Mouse (Mus musculus) CH12.LX (cell line): Measurements from ENCODE around the gene Dedd. TPM values are rescaled to one million over a fixed set of nuclear protein-coding genes. Genes with fewer than 3 reads are reported as not detected.

Source experiments
- DNase-seq: peaks from one replicate; pipeline ENCODE4 v3.0.0-alpha.2; 2013; ENCODE audit errors: extremely low read depth
- H3K27ac ChIP-seq: 2 replicates; pipeline ENCODE4 v1.5.1; 2012; ENCODE audit warnings: low read depth, mild to moderate bottlenecking, control low read depth, moderate library complexity; ENCODE audit not compliant: insufficient read depth
- H3K27me3 ChIP-seq: replicated peaks from 2 replicates; pipeline ENCODE3; 2012; ENCODE audit warnings: inconsistent platforms
- H3K36me3 ChIP-seq, 2 experiments: replicated peaks in 1 of 2; 2 replicates each; pipeline versions ENCODE3 to v1.6.1; 2012; ENCODE audit warnings: inconsistent platforms in 1 of 2, low read length in 1 of 2, mild to moderate bottlenecking in 1 of 2, mixed read lengths in 1 of 2, moderate library complexity in 1 of 2; ENCODE audit not compliant: control insufficient read depth in 1 of 2, insufficient read depth in 1 of 2
- H3K4me1 ChIP-seq, 2 experiments: 2 replicates each; pipeline ENCODE4 v1.6.1; 2012; ENCODE audit warnings: inconsistent platforms in 1 of 2, moderate library complexity in 1 of 2; ENCODE audit not compliant: insufficient read depth in 2 of 2, control insufficient read depth in 1 of 2
- H3K4me2 ChIP-seq: 2 replicates; pipeline ENCODE4 v1.6.1; 2012; ENCODE audit warnings: low read depth, mild to moderate bottlenecking, control low read depth; ENCODE audit not compliant: poor library complexity, insufficient read depth, severe bottlenecking
- H3K4me3 ChIP-seq, 3 experiments: fragments of 150-350 bp in 1 of 3; sonication (generic) in 1 of 3; replicated peaks in 1 of 3; 2 replicates each; pipeline versions ENCODE3 to v1.5.1; 2011 to 2012; ENCODE audit warnings: low read depth in 2 of 3, low read length in 2 of 3, mild to moderate bottlenecking in 2 of 3, moderate library complexity in 2 of 3, control low read depth in 1 of 3, improper control_type of control experiment in 1 of 3, inconsistent platforms in 1 of 3, mixed read lengths in 1 of 3; ENCODE audit not compliant: poor library complexity in 1 of 3
- H3K79me2 ChIP-seq: replicated peaks from 2 replicates; pipeline ENCODE4 v1.6.1; 2012; ENCODE audit warnings: mild to moderate bottlenecking, moderate library complexity; ENCODE audit not compliant: control insufficient read depth, poor library complexity, insufficient read depth, severe bottlenecking; ENCODE audit errors: extremely low read depth
- H3K9ac ChIP-seq: 2 replicates; pipeline ENCODE4 v1.6.1; 2012; ENCODE audit warnings: low read depth, mild to moderate bottlenecking, control low read depth, moderate library complexity; ENCODE audit not compliant: insufficient read depth
- H3K9me3 ChIP-seq: replicated peaks from 2 replicates; pipeline ENCODE3; 2012; ENCODE audit warnings: low read length, inconsistent platforms, mixed read lengths
- BHLHE40 ChIP-seq: IDR thresholded peaks from 2 replicates; pipeline ENCODE4 v1.6.1; 2011; ENCODE audit warnings: mild to moderate bottlenecking, low read depth, low read length, improper control_type of control experiment
- CHD1 ChIP-seq: IDR thresholded peaks from 2 replicates; pipeline ENCODE4 v1.6.1; 2012; ENCODE audit warnings: low read depth, low read length, improper control_type of control experiment, inconsistent platforms
- CHD2 ChIP-seq: IDR thresholded peaks from 2 replicates; pipeline ENCODE4 v1.6.1; 2011; ENCODE audit warnings: low read length, improper control_type of control experiment
- CTCF ChIP-seq, 2 experiments: IDR thresholded peaks in 1 of 2; conservative IDR thresholded peaks in 1 of 2; 2 replicates each; pipeline ENCODE4 v1.5.1; 2011 to 2012; ENCODE audit warnings: low read depth in 2 of 2, low read length in 2 of 2, improper control_type of control experiment in 1 of 2, inconsistent platforms in 1 of 2, mild to moderate bottlenecking in 1 of 2, moderate library complexity in 1 of 2
- JUND ChIP-seq: conservative IDR thresholded peaks from 2 replicates; pipeline ENCODE4 v1.6.1; 2011; ENCODE audit warnings: low read depth, low read length, improper control_type of control experiment
- MAZ ChIP-seq: IDR thresholded peaks from 2 replicates; pipeline ENCODE4 v1.6.1; 2012; ENCODE audit warnings: low read depth, mild to moderate bottlenecking, inconsistent platforms, low read length, improper control_type of control experiment, moderate library complexity
- MEF2A ChIP-seq: IDR thresholded peaks from 2 replicates; pipeline ENCODE4 v1.6.1; 2014; ENCODE audit warnings: low read depth, mild to moderate bottlenecking, inconsistent platforms, low read length, improper control_type of control experiment, borderline replicate concordance
- NRF1 ChIP-seq: IDR thresholded peaks from 2 replicates; pipeline ENCODE4 v1.6.1; 2014; ENCODE audit warnings: low read depth, mild to moderate bottlenecking, inconsistent platforms, low read length, improper control_type of control experiment, moderate library complexity
- POLR2AphosphoS2 ChIP-seq: IDR thresholded peaks from 2 replicates; pipeline ENCODE4 v1.6.1; 2011; ENCODE audit warnings: low read depth, low read length, improper control_type of control experiment
- TCF12 ChIP-seq: IDR thresholded peaks from 2 replicates; pipeline ENCODE4 v1.6.1; 2014; ENCODE audit warnings: low read depth, mild to moderate bottlenecking, inconsistent platforms, low read length, improper control_type of control experiment
- USF2 ChIP-seq: conservative IDR thresholded peaks from 2 replicates; pipeline ENCODE4 v1.6.1; 2011; ENCODE audit warnings: low read depth, low read length, improper control_type of control experiment
- ZC3H11A ChIP-seq: IDR thresholded peaks from 2 replicates; pipeline ENCODE4 v1.6.1; 2012; ENCODE audit warnings: low read depth, mild to moderate bottlenecking, inconsistent platforms, low read length, improper control_type of control experiment
- ZKSCAN1 ChIP-seq: IDR thresholded peaks from 2 replicates; pipeline ENCODE4 v1.6.1; 2012; ENCODE audit warnings: low read depth, inconsistent platforms, low read length, improper control_type of control experiment, borderline replicate concordance
- ZNF384 ChIP-seq: IDR thresholded peaks from 2 replicates; pipeline ENCODE4 v1.6.1; 2012; ENCODE audit warnings: low read depth, low read length, improper control_type of control experiment, inconsistent platforms
- dilution Hi-C: fragments of 300-500 bp; cut with MboI; formaldehyde crosslinking; loops from 2 replicates; pipeline ENCODE4 v1.14.3; 2020; ENCODE audit warnings: low sequenced_read_pairs; ENCODE audit not compliant: extremely low pct_unique_long_range_greater_than_20kb, extremely low pct_ligation_motif_present
- in situ Hi-C: fragments of 300-500 bp; cut with MboI; formaldehyde crosslinking; loops from 3 replicates; pipeline ENCODE4 v1.14.3; 2019; ENCODE audit warnings: low sequenced_read_pairs, low pct_ligation_motif_present, low pct_unique_long_range_greater_than_20kb, mixed read lengths
- polyA plus RNA-seq: library from polyadenylated mRNA; unstranded; fragments of >175 nt; gene quantifications from 2 replicates; pipeline ENCODE4 v1.2.1, GENCODE M21; 2012; ENCODE audit warnings: low read depth; ENCODE audit not compliant: insufficient read length
- total RNA-seq, 2 experiments: library from RNA; depleted of rRNA; stranded (reverse); fragments of 300-350 nt in 1 of 2; fragments of >200 nt in 1 of 2; gene quantifications; 2 replicates each; pipeline ENCODE4 v1.2.3; 2012 to 2014

Gene Dedd
- total and polyA plus RNA-seq, 3 experiments = 14.5 to 34.5 (median 21.5) TPM

GRCm38 (mm10) chr1:171330216-171330560 lies 1.2 kb downstream of the Dedd start:
- Histone ChIP-seq H3K4me2 (peak overlapping the region; percentile 99), H3K9ac (peak overlapping the region; percentile 95; the same call in 1 of the 2 replicates), H3K79me2 (peaks cover 59% of the 10 kb centered on the region), H3K27ac (no peak overlapping the region), H3K36me3 (peaks cover 6 to 40% of the 10 kb centered on the region in 2 experiments), H3K27me3 (no peaks in the 10 kb centered on the region), H3K4me1 (peaks cover 13 to 61% of the 10 kb centered on the region in 2 experiments), H3K9me3 (no peaks in the 10 kb centered on the region), H3K4me3 (peak overlapping the region; percentile 68 to 90 (median 85))
- in situ Hi-C loops = no loop called here
- DNase-seq = no peak
- dilution Hi-C loops = no loop called here
- no peak for TF ChIP-seq CHD1
- 0 out of 2 replicates have a peak, but pooled peaks have one; percentile 12 for TF ChIP-seq BHLHE40
- TF ChIP-seq USF2 = no peak

- peaks cover 45 to 69% of the 10 kb centered on the region in 2 experiments for H3K36me3 ChIP-seq
- no peaks in the 10 kb centered on the region for H3K27me3 ChIP-seq
- TF ChIP-seq TCF12 (no peak), ZKSCAN1 (no peak), NRF1 (no peak), ZC3H11A (no peak), ZNF384 (no peak), CHD2 (no peak), CTCF (conservative IDR thresholded peaks at IDR 0.05 in 1 of 2, IDR thresholded peaks at IDR 0.05 in 1 of 2; ENCODE audit: low read depth in 2 of 2, low read length in 2 of 2) (no peak), USF2 (no peak), JUND (no peak), CHD1 (no peak), MEF2A (no peak), MAZ (no peak), POLR2AphosphoS2 (no peak)
- no peak overlapping the region for H3K4me3 ChIP-seq
- dilution Hi-C loops = no loop called here
- H3K9me3 ChIP-seq = peaks cover 5% of the 10 kb centered on the region
- H3K9ac ChIP-seq = no peak overlapping the region
- H3K79me2 ChIP-seq = peaks cover 24% of the 10 kb centered on the region
- in situ Hi-C loops = no loop called here
- DNase-seq = no peak
- H3K27ac ChIP-seq = no peak overlapping the region
- H3K4me1 ChIP-seq = peaks cover 4 to 21% of the 10 kb centered on the region in 2 experiments
- H3K4me2 ChIP-seq = no peak overlapping the region
Measured at GRCm38 (mm10) chr1:171342262-171343207, 13.6 kb downstream of the Dedd start.
